Mouse (Mus musculus) urinary bladder, postnatal 36 days (tissue): Measurements from ENCODE around the gene Cherp.

Source experiments
- DNase-seq, 2 experiments: peaks; one replicate each; pipeline ENCODE4 v3.0.0; 2022; ENCODE audit warnings: low spot score in 2 of 2, mixed read lengths in 1 of 2

Cherp gene

DNA sequence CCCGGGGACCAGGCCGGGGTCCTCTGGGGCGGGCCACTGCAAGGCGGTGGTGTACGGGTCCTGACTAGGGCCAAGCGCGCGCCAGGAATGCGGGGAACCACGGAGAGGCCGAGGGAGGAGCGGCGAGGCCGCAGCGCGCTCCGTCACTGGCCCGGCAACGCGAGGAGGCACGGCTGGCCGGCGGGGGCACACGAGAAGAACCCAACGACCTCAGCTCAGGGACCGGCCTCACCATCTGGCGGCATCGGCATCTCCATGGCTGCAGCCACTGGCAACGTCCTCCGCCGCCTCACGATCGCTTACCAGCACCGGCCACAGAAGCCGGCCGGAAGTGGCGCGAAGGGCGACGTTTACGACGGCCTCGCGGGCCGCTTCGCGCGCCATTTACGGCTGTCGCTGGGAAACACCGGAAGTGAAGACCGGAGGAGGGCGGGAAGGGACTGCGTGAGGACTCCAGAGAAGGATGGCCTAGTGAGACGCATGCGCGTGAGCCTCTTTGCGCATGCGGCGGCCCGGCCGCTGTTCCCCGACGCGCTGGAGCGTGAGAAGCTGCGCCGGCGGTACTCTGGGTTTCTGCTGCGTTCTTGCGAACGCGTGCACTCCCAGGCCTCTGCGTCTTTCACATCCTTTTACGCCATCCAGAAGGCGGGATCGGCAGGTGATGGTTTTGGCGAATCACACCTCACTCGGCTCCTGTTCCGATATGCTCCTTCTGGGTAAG, at the start of gene Cherp:
Gene Cherp, minus strand, starts transcription at position 401 of the 721 bp plus-strand sequence.
- peak; percentile 95 to 97 for DNase-seq

DNA sequence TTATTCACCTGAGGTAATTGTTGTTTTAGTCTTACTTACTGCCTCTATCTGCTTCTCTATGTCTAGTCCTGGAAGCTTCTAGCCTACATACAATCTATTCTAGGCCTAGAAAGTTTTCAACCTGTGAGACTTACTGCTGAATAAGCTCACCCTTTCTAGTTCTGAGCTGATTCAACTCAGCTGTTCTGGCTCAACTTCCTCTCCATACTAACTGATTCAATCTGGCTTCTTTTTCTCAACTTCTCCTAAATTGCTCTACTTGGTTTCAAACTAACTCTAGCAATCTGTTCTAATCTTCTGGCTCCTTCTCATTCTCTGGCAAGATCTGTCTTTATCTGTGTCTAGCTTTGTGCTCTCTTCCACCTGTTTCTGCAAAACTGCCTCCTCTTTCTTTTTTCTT, 46.9 kb upstream of the Cherp start:
- DNase-seq: no peak

DNA sequence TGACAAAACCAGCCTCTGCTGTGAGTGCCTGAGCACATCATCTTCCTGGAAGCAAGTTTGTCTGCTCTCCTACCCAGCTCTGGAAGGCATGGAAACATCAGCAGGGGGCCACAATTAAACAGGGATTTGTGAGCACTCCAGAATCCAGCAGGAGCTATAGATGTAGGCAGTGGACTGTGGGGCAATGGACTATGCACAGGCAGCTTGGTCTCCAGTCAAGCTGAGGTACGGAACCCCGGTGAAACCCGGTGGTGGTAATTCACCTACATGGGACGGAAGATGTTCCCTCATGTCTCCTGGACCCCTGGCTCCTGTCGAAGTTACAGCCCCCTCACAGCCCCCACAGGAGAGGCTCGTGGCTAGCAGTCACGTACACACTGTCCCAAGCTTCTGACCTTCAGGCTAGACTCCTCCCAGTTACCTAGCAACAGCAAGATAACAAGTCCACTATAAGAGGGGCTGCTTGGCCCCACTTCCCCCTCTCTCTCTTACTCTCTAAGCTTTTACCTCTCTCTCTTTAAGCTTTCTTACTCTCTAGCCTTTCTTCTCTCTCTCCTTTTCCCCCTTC, 42.5 kb upstream of the Cherp start:
- DNase-seq: no peak

DNA sequence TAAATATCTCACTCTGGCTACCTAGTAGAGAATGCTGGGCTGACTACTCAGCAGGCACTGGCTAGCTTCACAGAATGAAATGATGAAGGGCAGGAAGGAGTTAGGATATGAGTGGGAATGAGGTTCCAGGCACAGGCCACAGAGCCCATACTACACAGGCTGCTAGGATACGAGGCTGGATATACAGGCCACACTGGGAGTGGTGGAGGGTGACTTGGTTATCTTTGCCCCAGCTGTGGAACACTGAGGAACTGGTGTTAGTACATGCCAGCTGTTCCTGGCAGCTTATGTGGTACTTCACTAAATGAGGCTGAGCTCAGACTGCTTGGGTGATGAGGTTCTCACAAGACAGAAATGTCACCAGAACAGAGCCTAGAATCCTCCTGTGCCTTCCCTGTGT, 38.1 kb upstream of the Cherp start:
- no peak for DNase-seq

DNA sequence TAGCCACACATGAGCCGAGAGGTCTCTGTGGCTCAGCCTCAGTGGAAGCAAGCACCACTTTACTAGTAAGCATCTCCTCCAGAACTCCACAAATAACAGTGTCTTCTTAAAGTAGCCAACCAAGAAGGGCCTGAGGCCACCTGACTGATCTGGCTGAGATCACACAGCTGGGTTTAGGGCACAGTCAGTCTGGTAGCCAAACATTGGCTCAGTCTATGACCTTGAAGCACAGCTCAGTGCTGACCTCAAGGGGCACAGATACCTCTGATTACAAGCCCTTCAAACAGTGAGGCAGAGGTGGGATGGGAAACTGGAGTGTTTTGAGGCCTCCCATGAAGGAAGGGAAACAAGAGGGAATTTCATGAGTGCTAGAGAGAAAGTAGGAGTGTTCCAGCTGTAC, 37.6 kb upstream of the Cherp start:
- no peak for DNase-seq

DNA sequence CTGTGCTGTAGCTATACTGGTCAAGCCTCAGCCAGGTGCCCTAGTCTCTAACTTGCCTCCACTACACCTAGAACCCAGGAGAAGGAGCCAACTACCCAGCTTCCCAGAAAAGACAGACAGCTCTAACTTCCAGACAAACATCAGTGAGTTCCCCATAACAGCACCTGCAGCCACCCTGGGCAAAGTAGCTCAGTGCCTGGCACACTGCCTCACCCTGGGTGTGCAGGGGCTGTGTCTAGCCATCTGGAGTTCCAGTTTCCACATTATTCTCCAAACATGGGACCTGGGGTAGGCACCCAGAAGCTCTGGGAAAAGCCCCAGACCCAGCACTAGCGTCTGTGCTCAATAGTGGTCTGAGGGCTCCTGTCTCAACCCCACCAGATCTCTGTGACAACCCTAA, 32.5 kb upstream of the Cherp start:
- no peak for DNase-seq

DNA sequence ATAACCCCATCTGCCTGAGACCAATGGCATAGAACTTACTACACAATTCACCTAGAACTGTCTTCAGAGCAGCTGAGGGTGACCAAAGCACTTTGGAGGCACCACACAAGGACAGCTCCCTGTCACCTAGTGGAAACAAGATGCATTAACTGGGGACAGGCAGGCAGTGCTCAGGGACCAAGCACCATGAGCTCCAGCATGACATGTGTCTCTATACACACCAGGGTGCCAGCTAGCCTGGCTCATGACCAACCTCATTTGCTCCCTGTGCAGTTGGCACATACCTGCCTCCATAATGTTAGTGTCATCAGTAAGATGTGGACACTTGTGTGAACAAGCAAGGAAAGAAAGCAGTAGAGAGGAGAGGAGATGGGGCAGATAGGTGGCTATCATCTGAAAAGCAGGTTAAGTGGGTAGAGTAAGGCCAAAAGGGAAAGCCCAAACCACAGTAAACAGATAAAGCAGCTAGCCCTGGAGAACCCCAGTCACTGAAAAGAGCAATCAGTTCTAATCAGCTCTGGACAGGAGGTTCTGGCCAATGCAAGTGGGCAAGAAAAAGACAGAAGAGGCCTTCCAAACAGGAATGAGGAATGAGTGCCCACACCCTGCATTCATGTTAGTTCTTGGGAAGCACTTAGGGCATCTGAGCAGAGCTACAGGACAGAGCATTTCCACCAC, 29.8 kb upstream of the Cherp start:
- DNase-seq: no peak

DNA sequence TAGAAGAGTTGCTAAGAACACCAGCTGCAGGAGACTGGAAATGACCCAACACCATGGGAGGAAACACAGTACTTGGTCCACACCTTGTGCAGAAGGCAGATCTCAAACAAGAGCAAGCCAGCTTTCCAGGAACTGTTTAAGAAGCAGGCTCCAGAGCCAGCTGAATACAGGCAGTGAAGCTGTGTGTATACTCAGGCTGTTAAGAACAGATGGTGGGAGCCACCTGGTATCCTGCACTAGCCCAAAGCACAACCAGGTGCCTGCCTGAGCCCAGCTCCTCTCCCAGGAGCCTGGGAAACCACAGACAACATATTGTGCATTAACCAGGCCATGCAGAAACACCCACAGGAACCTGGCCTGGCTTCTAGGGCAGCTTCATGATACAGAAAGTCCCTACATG, 29.1 kb upstream of the Cherp start:
- no peak for DNase-seq

DNA sequence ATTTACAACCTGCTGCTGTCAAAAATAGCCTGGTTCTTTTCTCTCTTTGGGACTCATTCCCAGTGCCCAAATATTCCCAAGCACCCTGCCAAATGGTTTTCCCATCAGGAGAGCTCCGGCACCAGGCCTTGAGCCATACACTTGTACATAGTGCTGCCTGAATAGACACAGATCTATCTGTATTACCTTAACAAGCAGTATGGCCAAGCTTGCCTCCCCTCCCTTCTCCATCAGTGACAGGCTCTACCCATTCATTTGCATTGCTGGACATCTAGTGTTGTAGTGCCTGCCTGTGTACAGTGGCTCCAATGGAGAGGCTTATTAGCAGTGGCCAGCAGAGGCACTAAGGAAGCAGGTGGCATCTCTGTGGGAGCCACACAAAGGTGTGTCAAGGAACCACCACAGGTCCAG, 25.5 kb upstream of the Cherp start:
- DNase-seq: no peak

DNA sequence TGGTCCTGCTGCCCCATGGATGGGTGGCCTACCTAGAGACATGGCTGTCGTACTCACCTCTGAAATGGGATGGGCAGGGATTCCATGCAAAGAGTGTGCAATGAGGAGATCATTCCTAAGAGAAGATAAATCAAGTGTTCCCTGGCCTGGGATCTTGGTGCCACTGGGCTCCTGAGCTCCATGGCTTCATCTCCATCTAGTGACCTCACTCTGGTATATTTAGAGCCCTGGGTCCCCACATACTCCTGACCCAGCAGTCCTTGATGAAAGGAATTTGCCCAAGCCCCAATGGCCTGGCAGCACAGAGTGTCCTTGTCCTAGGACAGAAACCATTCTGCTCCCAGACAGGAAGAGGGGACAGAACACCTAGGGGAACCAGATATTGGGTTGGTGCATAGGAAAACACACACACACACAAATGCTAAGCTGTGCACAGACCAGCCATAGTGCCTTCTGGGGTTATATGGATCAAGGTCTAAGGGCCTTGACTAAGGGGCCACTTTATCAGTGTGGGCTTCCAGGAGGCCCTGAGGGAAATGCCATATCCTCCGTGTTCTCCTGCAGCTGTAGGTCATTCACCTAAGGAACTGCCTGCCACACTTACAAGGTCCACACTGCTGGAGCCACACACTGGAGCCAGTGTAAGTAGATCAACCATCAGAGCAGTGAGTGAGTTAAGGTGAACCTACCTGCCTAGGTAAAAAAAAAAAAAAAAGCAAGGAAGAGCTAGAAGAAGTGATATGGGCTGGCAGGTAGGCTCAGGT, 24.7 kb upstream of the Cherp start:
- DNase-seq: no peak

DNA sequence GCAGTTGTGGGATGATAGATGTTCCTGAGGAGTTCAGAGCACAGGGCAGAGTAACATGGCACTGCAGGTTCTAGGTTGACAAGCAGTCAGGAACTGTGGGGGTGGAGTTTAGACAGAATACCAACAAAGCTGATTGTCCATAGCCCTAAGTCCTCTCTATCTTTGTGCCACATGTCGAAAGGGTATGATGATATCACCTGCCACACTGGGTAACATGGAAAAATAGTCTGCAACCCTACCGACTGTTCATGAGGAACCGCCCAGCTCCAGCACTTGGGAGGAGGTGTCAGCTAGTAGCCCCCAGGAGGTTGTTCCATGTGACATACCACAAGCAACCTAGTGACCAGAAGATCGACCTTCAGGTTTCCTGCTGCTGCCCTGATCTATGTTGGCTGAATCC, 23.5 kb upstream of the Cherp start:
- DNase-seq: no peak

DNA sequence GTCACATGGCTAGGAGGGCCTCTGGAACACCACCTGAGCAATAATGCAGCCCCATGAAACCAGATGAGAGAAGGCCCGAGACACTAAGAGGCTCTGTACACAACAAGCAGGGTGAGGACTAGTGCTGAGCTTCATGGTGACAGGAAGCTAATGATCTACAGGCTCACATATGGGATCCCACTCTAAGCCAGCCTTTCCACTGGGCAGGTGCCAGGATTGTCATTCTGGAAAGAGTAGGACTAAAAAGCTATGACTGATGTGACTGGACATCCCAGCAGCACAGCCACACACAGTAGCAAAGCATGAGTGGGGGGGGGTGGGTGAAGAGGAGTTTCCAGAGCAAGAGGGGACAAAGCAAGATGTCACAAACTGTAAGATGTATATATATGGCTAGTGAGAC, 22.9 kb upstream of the Cherp start:
- no peak for DNase-seq

DNA sequence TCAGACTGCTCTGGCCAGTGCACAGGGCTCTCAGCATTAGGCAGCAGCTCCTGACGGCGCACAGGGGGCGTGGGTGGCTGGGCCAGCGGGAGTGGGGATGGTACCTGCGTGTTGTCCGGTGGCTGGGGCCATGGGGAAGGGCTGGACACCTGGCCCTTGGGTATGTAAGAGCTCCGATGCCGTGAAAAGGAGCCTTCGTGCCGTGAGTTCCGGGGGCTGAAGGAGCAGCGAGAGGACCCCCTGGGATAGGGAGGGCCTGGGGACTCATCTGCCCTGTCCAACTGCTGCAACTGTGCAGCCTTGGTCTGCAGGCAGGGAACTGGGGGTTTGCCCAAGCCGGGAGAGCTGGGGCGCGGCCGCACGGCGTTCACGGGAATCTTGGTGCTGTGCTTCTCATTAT, 21.2 kb upstream of the Cherp start:
- DNase-seq: no peak

DNA sequence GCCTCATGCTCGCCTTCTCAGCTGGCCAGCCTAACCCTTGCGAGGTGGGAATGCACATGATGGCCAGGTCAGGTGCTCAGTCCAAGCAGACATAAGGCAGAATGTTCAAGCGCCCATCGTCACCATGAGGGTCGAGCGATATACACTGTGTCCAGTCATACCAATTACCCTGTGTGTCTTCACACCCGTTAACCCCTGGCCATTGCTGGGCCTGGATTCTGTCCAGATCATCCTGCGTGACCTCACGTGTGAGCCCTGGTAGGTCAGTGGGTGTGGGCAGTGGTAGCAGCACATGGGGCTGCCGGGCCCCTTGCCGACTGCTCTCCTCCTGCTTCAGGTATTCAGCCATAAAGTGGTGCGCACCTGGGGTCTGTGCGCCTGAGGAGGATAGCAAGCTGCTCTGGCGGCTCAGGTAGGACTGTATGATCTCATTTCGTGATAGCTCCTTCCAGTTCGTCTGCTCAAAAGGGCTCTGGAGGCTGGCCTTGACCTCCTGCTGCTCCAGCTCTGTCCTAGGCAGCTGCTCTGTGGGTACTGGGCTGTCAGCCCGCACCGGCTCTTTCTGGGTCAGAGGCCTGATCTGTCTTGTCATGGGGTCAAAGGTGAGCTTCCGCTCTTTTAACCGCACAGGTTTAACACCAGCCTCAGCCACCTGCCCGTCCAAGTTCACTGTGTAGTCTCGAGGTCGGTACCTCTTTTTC, 20.5 kb upstream of the Cherp start:
- DNase-seq: no peak

DNA sequence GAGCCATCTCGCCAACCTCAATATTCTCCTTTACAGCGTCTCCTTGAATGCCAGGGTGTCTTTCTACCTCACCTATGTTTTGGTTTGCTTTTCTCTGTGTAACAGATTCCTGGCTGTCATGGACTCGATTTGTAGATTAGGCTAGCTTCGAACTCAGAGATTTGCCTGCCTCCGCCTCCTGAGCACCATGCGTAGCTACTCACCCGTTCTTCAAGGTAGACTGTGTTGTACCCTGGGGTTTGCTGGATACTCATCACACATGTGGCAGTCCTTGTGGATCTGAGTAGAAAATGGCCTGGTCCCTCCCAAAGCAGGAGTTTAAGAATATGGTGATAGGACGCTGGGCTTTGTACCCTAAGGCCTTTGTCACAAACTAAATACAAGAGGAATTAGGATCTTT, 18.4 kb upstream of the Cherp start:
- no peak for DNase-seq

DNA sequence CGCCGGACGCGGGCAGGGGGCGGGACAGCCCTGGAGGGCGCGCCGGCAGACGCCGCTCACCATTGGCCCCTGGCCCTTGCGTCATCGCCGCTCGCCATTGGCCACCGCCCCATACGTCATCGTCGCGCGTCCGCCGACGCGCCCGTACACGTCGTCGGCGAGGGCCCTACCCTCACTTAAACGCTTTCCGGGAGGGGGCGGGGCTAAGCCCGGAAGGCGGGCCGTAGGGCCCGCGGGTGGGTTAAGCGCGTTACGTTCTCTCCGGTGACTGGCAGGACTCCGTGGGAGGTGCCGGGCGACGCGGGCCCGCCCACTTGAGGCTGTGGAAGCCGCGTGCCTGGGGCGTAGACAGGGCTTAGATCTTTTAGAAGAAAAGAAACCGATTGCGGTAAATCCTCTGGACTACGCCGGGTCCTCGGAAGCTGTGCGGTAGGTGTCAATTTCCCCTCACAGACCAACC, 17.6 kb upstream of the Cherp start:
- peak; percentile 99 to 100 for DNase-seq

DNA sequence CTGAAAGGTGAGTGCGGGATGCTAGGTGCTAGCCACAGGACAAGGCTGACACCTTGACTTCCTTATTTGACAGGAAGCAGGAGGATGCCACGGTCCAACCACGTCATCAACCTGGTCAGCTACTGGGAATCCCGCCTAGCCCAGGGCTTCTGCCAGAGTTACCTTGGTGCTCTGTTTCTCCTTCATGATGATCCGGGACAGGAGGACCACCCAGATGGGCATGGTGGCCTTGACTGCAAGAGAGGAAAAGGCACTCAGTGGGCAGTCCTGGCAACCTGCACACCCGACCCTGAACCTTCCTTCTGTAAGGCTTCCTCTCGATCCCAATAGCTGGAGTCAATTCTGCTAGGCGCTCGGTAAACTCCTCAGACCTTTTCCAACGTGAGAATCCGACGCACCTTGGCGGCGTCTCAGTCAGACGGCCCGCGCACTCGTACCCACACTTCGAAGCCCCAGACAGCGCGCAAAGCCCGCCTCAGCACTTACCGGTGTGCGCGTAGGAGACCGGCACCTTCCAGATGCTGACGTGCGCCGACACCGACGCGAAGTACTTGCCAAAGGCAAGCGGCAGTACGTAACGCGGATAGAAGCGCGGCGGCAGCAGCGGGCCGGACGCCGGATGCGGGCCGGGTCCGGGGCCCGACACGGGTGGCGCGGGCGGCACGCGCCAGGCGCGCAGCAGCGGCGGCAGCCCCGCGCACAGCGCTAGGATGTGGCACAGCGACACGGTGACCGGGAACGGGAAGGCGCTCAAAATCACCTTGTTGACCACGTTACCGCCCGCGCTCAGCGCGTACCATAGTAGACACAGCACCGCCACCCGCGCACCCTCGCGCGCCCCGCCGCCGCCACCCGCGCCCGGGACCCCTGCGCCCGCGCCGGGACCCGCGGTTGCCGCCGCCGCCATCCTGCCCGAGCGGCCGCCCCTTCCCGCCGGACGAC, 16.9 kb upstream of the Cherp start, which contains the start of gene Slc35e1:
Gene Slc35e1, minus strand, starts transcription at position 935 of the 942 bp plus-strand sequence.
- DNase-seq: peak in 1 of 2 experiments; percentile 16

DNA sequence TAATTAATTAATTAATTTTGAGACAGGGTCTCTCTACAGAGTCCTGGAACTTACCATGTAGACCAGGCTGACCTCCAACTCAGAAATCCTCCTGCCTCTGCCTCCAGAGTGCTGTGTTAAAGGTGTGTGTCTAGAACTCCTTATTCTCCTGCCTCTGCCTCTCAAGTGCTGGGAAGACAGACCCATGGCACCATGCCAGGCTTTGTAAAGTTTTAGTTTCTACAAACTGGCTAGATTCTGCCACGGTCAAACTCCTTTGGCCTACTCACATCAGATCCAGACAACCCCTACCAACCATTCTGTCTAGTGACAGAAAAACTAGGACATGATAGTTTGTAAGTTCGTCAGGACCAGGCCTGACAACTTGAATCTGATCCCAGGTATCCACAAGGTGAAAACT, 16.0 kb upstream of the Cherp start:
- DNase-seq: no peak

DNA sequence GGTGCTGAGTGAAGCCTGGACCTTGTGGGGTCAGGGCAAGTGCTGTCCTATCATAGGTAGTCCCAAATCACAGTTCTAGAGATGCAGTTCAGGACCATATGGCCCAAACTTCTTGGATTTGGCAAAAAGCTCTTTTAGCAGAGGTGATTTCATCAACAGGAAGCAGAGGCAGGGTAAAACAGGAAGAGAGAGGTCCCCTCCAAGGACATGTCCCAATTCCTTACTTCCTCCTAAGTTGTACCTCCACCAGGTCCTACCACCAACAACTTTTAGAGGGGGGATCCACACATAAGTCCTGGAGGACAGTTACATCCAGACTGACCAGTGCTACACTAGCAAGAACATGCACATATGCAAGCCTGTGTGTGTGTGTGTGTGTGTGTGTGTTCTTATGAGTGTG, 12.0 kb upstream of the Cherp start:
- DNase-seq: no peak

DNA sequence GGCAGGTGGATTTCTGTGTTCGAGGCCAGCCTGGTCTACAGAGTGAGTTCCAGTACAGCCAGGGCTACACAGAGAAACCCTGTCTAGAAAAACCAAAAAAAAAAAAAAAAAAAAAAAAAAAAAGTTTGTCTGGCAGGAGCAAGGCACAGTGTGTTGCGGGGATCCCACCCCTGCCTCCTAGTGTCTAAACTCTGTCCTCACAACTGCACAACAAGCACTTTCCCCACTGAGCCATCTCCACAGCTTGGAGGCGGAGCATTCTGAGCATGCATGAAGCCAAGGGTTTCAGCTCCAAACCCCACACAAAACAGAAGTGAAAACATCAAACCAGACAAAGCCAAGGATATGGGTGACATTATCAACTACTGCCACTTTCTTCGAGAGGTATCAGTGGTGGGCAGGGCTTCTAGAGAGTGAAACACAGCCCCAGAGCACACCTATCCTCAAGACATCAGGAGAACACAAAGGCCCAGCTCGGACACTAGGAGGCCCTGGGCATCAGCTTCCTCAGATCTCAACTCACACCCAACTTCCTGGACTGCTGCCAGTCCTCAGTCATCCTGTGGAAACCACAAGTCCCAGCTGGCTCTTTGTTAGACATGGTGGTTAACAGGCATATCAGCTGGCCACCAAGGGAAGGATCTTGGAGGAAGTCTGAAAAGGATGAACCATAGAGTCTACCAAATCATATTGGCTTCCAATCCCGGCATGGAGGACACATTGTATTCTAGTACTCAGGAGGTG, 10.6 kb upstream of the Cherp start:
- DNase-seq: peak in 1 of 2 experiments; percentile 35
